Mouse (Mus musculus) heart, postnatal 0 days (tissue): Measurements from ENCODE around the gene Lif.

Source experiments
- CTCF ChIP-seq: IDR thresholded peaks from 2 replicates; pipeline ENCODE4 v1.5.1; 2016; ENCODE audit warnings: antibody characterized with exemption, control low read depth, low read depth
- EP300 ChIP-seq: IDR thresholded peaks from 2 replicates; pipeline ENCODE4 v1.6.1; 2016; ENCODE audit warnings: antibody characterized with exemption, low read depth

DNA sequence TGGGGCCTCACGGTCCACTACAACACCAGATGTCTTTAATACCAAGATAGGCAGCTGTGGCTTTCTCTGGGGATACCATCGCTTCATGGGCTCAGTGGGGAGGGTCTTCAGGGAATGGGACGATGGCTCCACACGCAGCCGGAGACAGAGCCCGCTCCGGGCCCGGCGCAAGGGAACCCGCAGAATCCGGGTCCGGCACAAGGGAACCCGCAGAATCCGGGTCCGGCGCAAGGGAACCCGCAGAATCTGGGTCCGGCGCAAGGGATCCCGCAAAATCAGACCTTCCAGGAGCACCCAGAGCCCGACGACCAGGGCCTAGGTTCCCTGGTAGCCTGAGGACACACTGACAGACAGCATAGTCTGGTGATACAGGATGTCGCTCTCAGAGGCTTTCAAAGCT, 17.7 kb upstream of the Lif start:
- no peak for TF ChIP-seq CTCF
- TF ChIP-seq EP300 = no peak
